Mouse (Mus musculus): Measurements from ENCODE around the gene Dido1. TPM values are rescaled to one million over a fixed set of nuclear protein-coding genes. Genes with fewer than 3 reads are reported as not detected.

The Dido1 gene
- polyA plus RNA-seq, 1 experiment from 2014 or later: 21.8 TPM

DNA sequence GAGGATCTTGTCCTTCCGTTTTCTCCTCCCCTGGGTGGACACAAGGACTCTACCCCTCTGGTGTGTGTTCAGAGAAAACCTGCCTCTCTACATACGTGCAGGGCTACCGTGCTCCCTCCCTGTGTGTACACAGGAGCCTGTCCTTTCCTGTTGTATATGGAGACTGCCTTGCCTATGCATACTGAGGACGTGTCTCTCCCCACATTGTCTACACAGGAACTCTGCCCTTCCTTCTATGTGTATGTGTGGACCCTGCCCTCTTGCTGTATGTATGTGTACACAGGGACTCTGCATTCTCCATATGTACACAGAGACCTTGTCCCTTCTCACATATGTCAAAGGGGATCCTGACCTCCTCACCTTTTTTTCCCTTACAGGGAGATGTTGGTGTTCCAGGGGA is 99.5 kb downstream of the Dido1 start:
- ATAC-seq (ENCODE audit: low read depth): no peak
- H3K27me3 ChIP-seq: no peaks in the 10 kb centered on the region
- H3K36me3 ChIP-seq: peaks cover 3% of the 10 kb centered on the region; the same call in 1 of the 2 replicates
- no peak overlapping the region for H3K9ac ChIP-seq
- no peaks in the 10 kb centered on the region for H3K9me3 ChIP-seq
- H3K27ac ChIP-seq (replicated peaks): no peak overlapping the region
- H3K4me2 ChIP-seq: no peak overlapping the region
- no peak overlapping the region for H3K4me3 ChIP-seq
- H3K4me1 ChIP-seq (replicated peaks): no peaks in the 10 kb centered on the region
- WGBS: 82% methylated on average over 4 of the region's 4 CpGs

Other genes with a start within 250 kb of the Dido1 start
- 0.43 and 0.47 TPM in 2 replicates for gene Ntsr1, start 210.0 kb downstream of the Dido1 start, polyA plus RNA-seq (2015; fragmentation: Nextera tagmentation; extraction: Ambion mirVana)
- 40.1 and 43.8 TPM in 2 replicates for gene Mrgbp, start 128.7 kb downstream of the Dido1 start, polyA plus RNA-seq (2015; fragmentation: Nextera tagmentation; extraction: Ambion mirVana)
- gene Ogfr, start 120.8 kb downstream of the Dido1 start, polyA plus RNA-seq (2015; fragmentation: Nextera tagmentation; extraction: Ambion mirVana): 79.3 and 80.9 TPM in 2 replicates
- gene Col9a3, start 112.2 kb downstream of the Dido1 start, polyA plus RNA-seq (2015; fragmentation: Nextera tagmentation; extraction: Ambion mirVana): 69.2 and 73.5 TPM in 2 replicates
- gene Tcfl5, start 67.3 kb downstream of the Dido1 start, polyA plus RNA-seq (2015; fragmentation: Nextera tagmentation; extraction: Ambion mirVana): 0.40 and 0.55 TPM in 2 replicates
- gene Gid8, start 118 bp upstream of the Dido1 start, polyA plus RNA-seq (2015; fragmentation: Nextera tagmentation; extraction: Ambion mirVana): 55.6 and 59.1 TPM in 2 replicates
- gene Slc17a9, start 15.3 kb upstream of the Dido1 start, polyA plus RNA-seq (2015; fragmentation: Nextera tagmentation; extraction: Ambion mirVana): 0.21 and 0.35 TPM in 2 replicates
- 4.2 and 4.3 TPM in 2 replicates for gene Bhlhe23, start 66.9 kb upstream of the Dido1 start, polyA plus RNA-seq (2015; fragmentation: Nextera tagmentation; extraction: Ambion mirVana)
- 50.7 and 55.9 TPM in 2 replicates for gene Ythdf1, start 210.9 kb upstream of the Dido1 start, polyA plus RNA-seq (2015; fragmentation: Nextera tagmentation; extraction: Ambion mirVana)
- gene Birc7, start 219.0 kb upstream of the Dido1 start, polyA plus RNA-seq (2015; fragmentation: Nextera tagmentation; extraction: Ambion mirVana): 0.43 and 0.60 TPM in 2 replicates
- 88.1 and 106 TPM in 2 replicates for gene Nkain4, start 244.7 kb upstream of the Dido1 start, polyA plus RNA-seq (2015; fragmentation: Nextera tagmentation; extraction: Ambion mirVana)